Mouse (Mus musculus) liver, embryonic 12.5 days (tissue): ENCODE measurements around the gene Ccdc122. TPM values are rescaled to one million over a fixed set of nuclear protein-coding genes. Genes with fewer than 3 reads are reported as not detected.
"Not testable (repeated sequence)": the region's sequence is repeated elsewhere in the genome, so short reads cannot be mapped to it uniquely, and the experiment has no call there.

ENCODE experiments used
- ATAC-seq: fragments of 200-750 bp; cut with Nextera tagmentation; 2 replicates; pipeline ENCODE4 v1.8.0; 2017; ENCODE audit warnings: moderate number of reproducible peaks, mild to moderate bottlenecking, moderate library complexity
- H3K27ac ChIP-seq: fragments of 300-500 bp; sonication (generic); 2 replicates; pipeline ENCODE4 v1.5.1; 2016; ENCODE audit warnings: mild to moderate bottlenecking
- H3K27me3 ChIP-seq: fragments of 300-500 bp; sonication (generic); replicated peaks from 2 replicates; pipeline ENCODE4 v1.6.1; 2016; ENCODE audit warnings: mild to moderate bottlenecking, moderate library complexity
- H3K36me3 ChIP-seq: fragments of 300-500 bp; sonication (generic); 2 replicates; pipeline ENCODE4 v1.6.1; 2016; ENCODE audit warnings: mild to moderate bottlenecking, moderate library complexity
- H3K4me1 ChIP-seq: fragments of 300-500 bp; sonication (generic); 2 replicates; pipeline ENCODE4 v1.6.1; 2016
- H3K4me2 ChIP-seq: fragments of 300-500 bp; sonication (generic); 2 replicates; pipeline ENCODE4 v1.6.1; 2016; ENCODE audit warnings: mild to moderate bottlenecking, moderate library complexity
- H3K4me3 ChIP-seq: fragments of 300-500 bp; sonication (generic); 2 replicates; pipeline ENCODE4 v1.5.1; 2016; ENCODE audit warnings: mild to moderate bottlenecking, moderate library complexity
- H3K9ac ChIP-seq: fragments of 300-500 bp; sonication (generic); 2 replicates; pipeline ENCODE4 v1.6.1; 2016; ENCODE audit warnings: mild to moderate bottlenecking, moderate library complexity
- H3K9me3 ChIP-seq: fragments of 300-500 bp; sonication (generic); replicated peaks from 2 replicates; pipeline ENCODE4 v1.6.1; 2016; ENCODE audit warnings: mild to moderate bottlenecking, moderate library complexity
- WGBS: fragments of 180-500 bp; shearing (Covaris S2); methylation state at CpG from one replicate; pipeline ENCODE4 v1.1.7; 2016; ENCODE audit not compliant: insufficient replicate concordance; 5-methylcytosine and 5-hydroxymethylcytosine counted together
- polyA plus RNA-seq: library from polyadenylated mRNA; unstranded; fragments of >200 nt; fragmentation: Nextera tagmentation; extraction: Ambion mirVana; gene quantifications from 2 replicates; pipeline ENCODE4 v1.2.1, GENCODE M21; 2016

The Ccdc122 gene
- polyA plus RNA-seq: 1.9 and 2.2 TPM in 2 replicates

DNA sequence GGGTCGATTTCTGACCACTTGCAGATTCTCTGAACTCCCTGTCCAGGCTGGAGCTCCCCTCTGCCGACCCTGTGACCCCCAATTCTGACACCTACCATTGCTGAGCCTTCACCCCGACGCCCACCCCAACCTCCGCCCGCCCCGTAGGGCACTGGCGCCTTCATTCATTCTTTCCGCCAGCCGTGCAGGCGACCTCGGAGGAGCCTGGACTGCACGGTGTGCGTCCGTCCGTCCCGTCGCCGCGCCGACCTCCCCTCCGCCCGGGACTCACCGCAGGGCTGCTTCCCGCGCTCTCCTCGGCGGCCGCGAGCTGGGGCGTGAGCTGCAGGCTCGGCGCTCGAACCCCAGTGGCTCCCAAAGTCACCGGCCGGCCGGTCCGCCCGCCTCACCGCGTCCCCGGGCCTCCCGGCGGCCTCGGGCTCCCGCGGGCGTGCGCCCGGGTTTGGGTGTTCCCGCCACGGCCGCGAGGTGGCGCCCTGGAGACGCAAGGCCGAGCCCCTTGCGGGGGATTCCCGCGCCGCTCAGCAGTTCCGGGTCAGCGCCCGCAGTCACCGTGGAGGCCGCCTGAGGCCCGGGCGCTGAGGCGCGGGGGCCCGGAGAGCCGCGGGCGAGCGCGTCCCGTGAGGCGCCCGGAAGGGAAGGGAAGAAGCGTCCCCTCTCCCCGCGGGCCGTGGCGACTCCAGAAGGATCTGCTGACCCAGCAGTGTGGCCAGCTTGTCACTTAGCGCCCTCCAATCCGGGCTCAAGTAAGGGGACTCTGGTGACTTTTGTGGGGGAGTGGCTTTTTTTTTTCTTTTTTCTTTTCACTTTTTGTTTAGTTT lies at the start of gene Ccdc122, which contains the start of gene Lacc1:
Gene Ccdc122 (plus strand): TSS at position 547 of the 821 bp plus-strand sequence.
Gene Lacc1 (minus strand): TSS at position 679 of the 821 bp plus-strand sequence.
- Histone ChIP-seq H3K27ac (peak within 1 kb of the TSS; percentile 45; the same call in 1 of the 2 replicates), H3K4me3 (peak within 1 kb of the TSS; percentile 71), H3K4me2 (peak within 1 kb of the TSS; percentile 91), H3K9me3 (no peaks in the 10 kb centered on the region), H3K4me1 (peaks cover 21% of the 10 kb centered on the region), H3K36me3 (peaks cover 4% of the 10 kb centered on the region; the same call in 1 of the 2 replicates), H3K9ac (peak within 1 kb of the TSS; percentile 75), H3K27me3 (no peaks in the 10 kb centered on the region)
- peak; percentile 84 for ATAC-seq
- WGBS: under 1% methylated on average over 83 of the region's 86 CpGs

DNA sequence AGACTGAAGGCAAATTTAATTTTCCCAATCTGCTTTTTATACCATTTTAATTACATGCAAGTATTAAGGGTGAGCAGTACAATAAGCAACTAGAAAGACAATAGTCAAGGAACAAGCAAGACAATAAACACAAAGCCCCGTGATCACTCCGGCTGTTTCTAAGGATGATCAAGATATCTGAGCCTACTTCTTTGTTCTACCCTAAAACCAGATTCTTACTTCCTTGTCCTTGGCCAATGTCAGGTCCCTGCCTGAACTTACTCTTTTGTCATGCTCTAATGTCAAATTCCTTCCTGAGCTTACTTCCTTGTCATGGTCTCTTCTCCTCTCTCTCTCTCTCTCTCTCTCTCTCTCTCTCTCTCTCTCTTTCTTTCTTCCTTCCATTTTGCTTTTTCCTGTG lies 46.2 kb upstream of the Ccdc122 start:
- WGBS: 56% methylated on average over 2 of the region's 2 CpGs
- H3K4me3 ChIP-seq, H3K4me2 ChIP-seq, ATAC-seq, H3K36me3 ChIP-seq, H3K27me3 ChIP-seq, H3K9me3 ChIP-seq, H3K4me1 ChIP-seq, H3K27ac ChIP-seq, H3K9ac ChIP-seq: not testable (repeated sequence)

DNA sequence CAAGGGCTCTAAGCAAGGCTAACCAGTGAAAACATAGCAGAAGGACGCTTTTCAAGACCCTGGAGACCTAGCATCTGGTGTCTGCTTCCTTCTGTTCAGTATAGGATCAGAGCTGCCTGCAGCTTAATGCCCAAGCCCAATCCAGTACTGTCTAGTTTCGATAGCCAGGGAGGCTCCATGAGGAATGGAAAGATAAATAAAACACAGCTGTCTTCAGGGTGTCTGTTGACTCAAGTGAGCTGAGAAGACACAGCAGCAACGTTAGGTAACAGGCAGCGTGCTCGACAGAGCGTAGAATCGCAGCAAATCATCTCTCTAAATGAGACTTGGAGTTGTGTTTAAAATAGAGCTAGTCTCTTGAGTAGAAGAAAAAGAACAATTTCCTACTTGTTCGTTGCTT lies 31.8 kb upstream of the Ccdc122 start:
- Histone ChIP-seq H3K9me3 (no peaks in the 10 kb centered on the region), H3K4me2 (no peak overlapping the region), H3K4me1 (no peaks in the 10 kb centered on the region), H3K4me3 (no peak overlapping the region), H3K9ac (no peak overlapping the region), H3K27me3 (no peaks in the 10 kb centered on the region), H3K36me3 (no peaks in the 10 kb centered on the region), H3K27ac (no peak overlapping the region)
- no peak for ATAC-seq
- WGBS: 63% methylated on average over 8 of the region's 8 CpGs

DNA sequence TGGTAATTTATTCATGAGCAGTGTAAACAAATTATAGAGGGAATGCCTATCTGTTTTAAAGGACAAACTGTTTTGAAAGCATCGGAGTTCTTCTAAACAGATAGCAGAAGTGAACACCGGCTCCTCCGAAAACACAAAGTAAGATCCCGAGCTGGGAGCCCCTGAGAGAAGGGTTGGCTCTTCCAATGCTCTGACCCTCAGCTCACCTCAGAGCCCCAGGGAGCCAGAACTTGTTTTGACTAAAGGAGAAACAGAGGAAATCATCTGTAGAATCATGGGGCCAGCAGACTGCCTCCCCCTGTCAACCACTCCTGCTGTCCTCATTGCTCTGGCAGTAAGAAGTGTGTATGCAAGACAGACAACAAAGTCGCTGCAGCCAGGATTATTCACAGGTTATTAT lies 31.0 kb upstream of the Ccdc122 start:
- no peaks in the 10 kb centered on the region for H3K27me3 ChIP-seq
- no peak overlapping the region for H3K4me3 ChIP-seq
- no peaks in the 10 kb centered on the region for H3K36me3 ChIP-seq
- H3K9me3 ChIP-seq: no peaks in the 10 kb centered on the region
- H3K27ac ChIP-seq: no peak overlapping the region
- no peak overlapping the region for H3K9ac ChIP-seq
- H3K4me1 ChIP-seq: no peaks in the 10 kb centered on the region
- WGBS: 75% methylated on average over 5 of the region's 5 CpGs
- ATAC-seq: no peak
- no peak overlapping the region for H3K4me2 ChIP-seq

DNA sequence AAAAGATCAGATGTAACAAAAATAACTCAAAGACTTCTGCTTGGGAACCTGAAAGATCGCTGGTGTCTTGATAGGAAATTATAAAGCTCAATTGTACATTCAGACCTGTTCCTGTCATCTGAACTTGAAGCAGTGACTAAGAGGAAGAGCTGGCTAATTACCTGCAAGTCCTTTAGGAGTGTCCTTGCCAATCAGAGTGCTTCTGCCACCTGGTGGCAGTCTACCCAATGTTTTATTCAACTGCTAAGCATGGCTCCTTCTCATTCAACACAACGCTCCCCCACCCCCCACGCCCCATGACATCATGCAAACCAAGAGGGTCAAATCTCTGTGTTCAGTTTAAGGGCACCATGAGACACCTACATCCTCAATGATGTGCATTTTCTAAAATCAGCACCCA lies 28.3 kb upstream of the Ccdc122 start:
- H3K9me3 ChIP-seq: no peaks in the 10 kb centered on the region
- no peak overlapping the region for H3K4me2 ChIP-seq
- no peak for ATAC-seq
- no peaks in the 10 kb centered on the region for H3K27me3 ChIP-seq
- no peak overlapping the region for H3K9ac ChIP-seq
- no peak overlapping the region for H3K4me3 ChIP-seq
- no peak overlapping the region for H3K27ac ChIP-seq
- WGBS: 14% methylated on average over 3 of the region's 3 CpGs
- H3K36me3 ChIP-seq: no peaks in the 10 kb centered on the region
- no peaks in the 10 kb centered on the region for H3K4me1 ChIP-seq

DNA sequence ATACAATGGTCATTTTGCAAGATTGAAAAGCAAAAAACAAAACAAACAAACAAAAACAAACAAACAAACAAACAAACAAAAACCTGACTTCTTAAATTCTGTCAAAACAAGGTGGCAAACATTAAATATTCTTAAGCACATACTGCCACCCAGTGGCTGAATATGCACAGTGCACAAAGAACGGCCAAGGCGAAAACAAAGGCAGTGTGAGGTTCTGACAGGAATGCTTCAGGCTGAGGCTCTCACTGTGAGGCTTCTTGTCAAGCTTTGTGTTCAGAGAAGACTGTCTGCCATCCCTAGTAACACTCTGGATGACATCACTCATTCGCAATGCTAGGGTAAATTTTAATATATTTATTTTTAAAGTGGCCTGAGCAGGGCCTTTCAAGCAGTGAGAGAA lies 24.8 kb upstream of the Ccdc122 start:
- H3K36me3 ChIP-seq: no peaks in the 10 kb centered on the region
- ATAC-seq: no peak
- H3K4me1 ChIP-seq: peaks cover 5% of the 10 kb centered on the region; the same call in 1 of the 2 replicates
- H3K27me3 ChIP-seq: no peaks in the 10 kb centered on the region
- no peak overlapping the region for H3K9ac ChIP-seq
- H3K9me3 ChIP-seq: no peaks in the 10 kb centered on the region
- H3K4me2 ChIP-seq: no peak overlapping the region
- WGBS: 4% methylated on average over 3 of the region's 3 CpGs
- no peak overlapping the region for H3K4me3 ChIP-seq
- H3K27ac ChIP-seq: no peak overlapping the region

DNA sequence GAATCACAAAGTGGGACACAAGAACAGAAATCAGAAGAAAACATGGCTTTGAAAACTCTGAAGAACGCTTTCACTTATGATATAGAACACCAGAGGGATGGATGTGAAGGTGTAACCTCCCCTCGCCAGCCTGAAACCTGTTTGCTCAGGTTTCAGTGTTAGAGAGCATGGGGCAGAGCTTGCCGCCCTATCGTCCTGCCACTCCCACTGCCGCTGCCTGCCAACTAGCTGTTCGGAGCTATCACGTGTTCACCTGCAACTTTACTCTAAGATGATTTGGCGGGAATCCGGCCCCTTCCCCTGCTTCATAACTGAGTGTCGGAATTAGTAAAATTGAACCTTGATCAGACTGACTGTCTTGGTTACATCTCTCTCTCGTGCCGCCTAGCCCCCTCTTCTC lies 19.8 kb upstream of the Ccdc122 start:
- not testable (repeated sequence) for ATAC-seq, H3K9ac ChIP-seq, H3K9me3 ChIP-seq, H3K36me3 ChIP-seq, H3K27ac ChIP-seq, H3K27me3 ChIP-seq, H3K4me3 ChIP-seq
- peaks cover 13% of the 10 kb centered on the region; the same call in 1 of the 2 replicates for H3K4me1 ChIP-seq
- 40% methylated on average over 12 of the region's 12 CpGs for WGBS
- peak overlapping the region; percentile 43 for H3K4me2 ChIP-seq

DNA sequence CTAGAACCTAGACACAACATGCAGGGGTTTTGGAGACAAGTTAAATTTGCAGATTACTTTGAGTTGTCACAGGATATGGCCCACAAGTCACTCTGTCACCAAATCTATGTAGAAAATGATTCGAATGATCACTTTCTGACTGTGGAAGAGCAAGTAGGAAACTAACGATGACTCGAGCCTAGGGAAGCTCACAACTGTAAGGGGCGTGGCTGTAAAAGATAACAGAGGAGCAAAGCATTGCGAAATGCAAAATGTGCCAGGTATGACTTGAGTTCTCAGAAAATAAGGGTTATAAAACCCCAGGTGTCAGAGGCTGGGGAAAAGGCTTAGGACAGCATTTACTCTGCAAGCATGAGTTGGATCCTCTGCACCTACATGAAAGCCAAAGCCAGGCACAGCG lies 19.4 kb upstream of the Ccdc122 start:
- Histone ChIP-seq H3K27me3 (no peaks in the 10 kb centered on the region), H3K4me1 (peaks cover 13% of the 10 kb centered on the region; the same call in 1 of the 2 replicates), H3K9me3 (no peaks in the 10 kb centered on the region), H3K27ac (no peak overlapping the region), H3K36me3 (no peaks in the 10 kb centered on the region), H3K4me3 (no peak overlapping the region), H3K4me2 (peak overlapping the region; percentile 43), H3K9ac (no peak overlapping the region)
- ATAC-seq: no peak
- 45% methylated on average over 6 of the region's 6 CpGs for WGBS

DNA sequence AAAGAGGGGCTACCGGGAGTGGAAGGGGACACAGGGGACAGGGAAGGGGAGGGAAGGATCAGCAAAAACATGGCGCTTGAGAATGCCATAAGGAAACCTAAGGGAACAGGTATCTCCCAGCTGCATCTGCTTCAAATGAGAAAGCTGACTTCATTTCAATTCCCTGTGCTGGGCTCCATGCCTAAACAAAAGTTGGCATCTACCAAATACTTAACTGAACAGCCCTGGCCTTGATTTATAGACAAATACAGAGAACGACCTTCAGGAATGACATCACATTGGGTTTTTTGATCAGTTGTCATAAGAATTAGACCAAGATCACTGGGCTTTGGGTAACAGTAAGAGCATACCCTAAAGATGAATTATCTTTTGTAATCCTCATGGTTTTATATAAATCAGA lies 12.1 kb upstream of the Ccdc122 start:
- H3K9ac ChIP-seq: no peak overlapping the region
- H3K27ac ChIP-seq: no peak overlapping the region
- H3K4me1 ChIP-seq: no peaks in the 10 kb centered on the region
- H3K9me3 ChIP-seq: no peaks in the 10 kb centered on the region
- 65% methylated on average over 3 of the region's 3 CpGs for WGBS
- no peaks in the 10 kb centered on the region for H3K27me3 ChIP-seq
- no peak overlapping the region for H3K4me3 ChIP-seq
- no peaks in the 10 kb centered on the region for H3K36me3 ChIP-seq
- no peak for ATAC-seq
- H3K4me2 ChIP-seq: no peak overlapping the region

DNA sequence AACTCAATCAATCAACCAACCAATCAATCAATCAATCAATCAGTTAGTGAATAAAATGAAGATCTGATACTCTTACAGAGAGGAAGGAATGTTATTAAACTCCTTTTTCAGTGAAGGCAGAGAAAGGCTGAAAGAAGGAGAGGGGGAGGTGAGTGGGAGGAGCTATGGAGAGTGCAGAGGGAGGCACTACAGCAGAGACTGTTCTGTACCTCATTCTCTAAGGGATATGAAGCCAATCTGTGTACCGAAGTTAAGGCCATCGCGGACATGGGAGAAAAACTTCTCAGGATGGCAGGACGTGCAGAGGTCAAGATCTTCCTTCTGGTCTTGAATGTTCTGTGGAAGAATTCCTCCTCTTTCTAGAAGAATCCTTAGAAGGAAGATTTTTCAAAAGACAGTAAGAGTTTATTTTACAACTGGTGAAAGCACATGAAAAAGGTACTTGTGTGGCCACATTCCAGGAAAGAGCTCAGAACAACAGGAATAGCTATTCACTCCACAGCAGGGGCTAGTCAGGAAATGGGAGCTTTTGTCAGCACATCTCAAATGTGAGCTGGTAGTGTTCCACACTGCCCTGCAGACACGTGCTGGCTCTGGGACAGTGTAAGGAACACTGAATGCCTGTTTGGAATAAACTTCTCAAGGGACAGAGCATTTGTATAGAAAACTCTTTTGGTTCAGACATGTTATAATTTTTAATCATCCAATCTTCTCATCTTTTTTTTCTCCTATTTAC lies 7.1 kb upstream of the Ccdc122 start:
- Histone ChIP-seq H3K36me3 (peaks cover 11% of the 10 kb centered on the region; the same call in 1 of the 2 replicates), H3K4me1 (peaks cover 4% of the 10 kb centered on the region; the same call in 1 of the 2 replicates), H3K9me3 (no peaks in the 10 kb centered on the region), H3K27ac (no peak overlapping the region), H3K4me2 (no peak overlapping the region), H3K27me3 (no peaks in the 10 kb centered on the region), H3K4me3 (no peak overlapping the region), H3K9ac (no peak overlapping the region)
- no peak for ATAC-seq
- WGBS: 65% methylated on average over 5 of the region's 5 CpGs

DNA sequence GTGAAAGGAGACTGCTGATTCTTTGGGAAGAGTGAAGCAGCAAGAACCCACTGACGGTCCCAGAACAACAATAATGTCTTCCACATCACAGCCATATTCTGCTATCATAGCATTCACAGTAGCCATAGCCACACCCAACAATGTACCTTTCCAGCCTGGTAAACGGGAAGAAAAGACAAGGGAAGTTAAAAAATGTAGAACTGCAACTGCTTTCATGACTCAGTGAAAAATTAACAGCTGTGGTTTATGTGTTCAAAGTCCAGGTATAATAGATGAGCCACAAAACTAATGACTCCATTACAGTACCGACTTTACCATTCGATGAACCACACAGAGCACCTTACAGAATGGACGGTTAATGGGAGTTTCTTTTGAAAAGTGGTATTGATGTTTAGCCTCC lies 5.8 kb upstream of the Ccdc122 start:
- Histone ChIP-seq H3K9me3 (no peaks in the 10 kb centered on the region), H3K4me2 (no peak overlapping the region), H3K27ac (no peak overlapping the region), H3K4me3 (no peak overlapping the region), H3K27me3 (no peaks in the 10 kb centered on the region), H3K4me1 (peaks cover 4% of the 10 kb centered on the region; the same call in 1 of the 2 replicates), H3K9ac (no peak overlapping the region), H3K36me3 (peaks cover 11% of the 10 kb centered on the region; the same call in 1 of the 2 replicates)
- ATAC-seq: no peak
- WGBS: 66% methylated on average over 5 of the region's 5 CpGs

DNA sequence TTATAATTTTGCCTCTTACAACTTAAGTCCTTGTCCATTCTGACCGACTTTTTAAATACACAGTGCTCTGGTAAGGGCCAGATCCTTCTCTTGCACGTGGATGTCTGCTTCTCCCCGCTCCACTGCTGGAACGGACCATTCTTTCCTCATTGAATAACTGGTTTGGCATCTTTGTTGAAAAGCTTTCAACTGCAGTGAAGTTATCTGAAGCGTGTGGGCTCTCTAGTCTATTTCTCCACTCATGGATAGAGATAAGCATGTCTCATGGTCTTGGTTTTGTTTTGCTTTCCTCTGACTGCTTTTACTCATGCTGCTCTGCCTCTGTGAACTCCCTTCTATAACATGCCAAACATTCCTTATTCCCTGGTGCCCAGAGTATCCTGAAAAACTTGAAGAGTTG lies 4.1 kb upstream of the Ccdc122 start:
- H3K9ac ChIP-seq: no peak overlapping the region
- H3K27me3 ChIP-seq: no peaks in the 10 kb centered on the region
- H3K9me3 ChIP-seq: no peaks in the 10 kb centered on the region
- H3K27ac ChIP-seq: no peak overlapping the region
- no peak overlapping the region for H3K4me3 ChIP-seq
- no peak overlapping the region for H3K4me2 ChIP-seq
- peaks cover 11% of the 10 kb centered on the region; the same call in 1 of the 2 replicates for H3K36me3 ChIP-seq
- 60% methylated on average over 5 of the region's 5 CpGs for WGBS
- H3K4me1 ChIP-seq: peaks cover 17% of the 10 kb centered on the region
- no peak for ATAC-seq
